Mouse (Mus musculus) spleen, adult 2 months (tissue): ENCODE data around the gene Wdr83. TPM values are rescaled to one million over a fixed set of nuclear protein-coding genes. Genes with fewer than 3 reads are reported as not detected.

Experiments used
- DNase-seq, 2 experiments: peaks; one replicate each; pipeline versions ENCODE4 v3.0.0 to v3.0.0-alpha.2; 2012 to 2021; ENCODE audit warnings: low spot score in 2 of 2, low read depth in 1 of 2
- H3K27ac ChIP-seq: fragments of 200-500 bp; 2 replicates; pipeline ENCODE4 v1.5.1; 2012; ENCODE audit warnings: low read length, inconsistent platforms; ENCODE audit not compliant: insufficient read depth
- H3K27me3 ChIP-seq: fragments of 200-500 bp; 2 replicates; pipeline ENCODE4 v1.6.1; 2012; ENCODE audit warnings: mild to moderate bottlenecking, moderate library complexity, low read length, inconsistent platforms; ENCODE audit not compliant: control insufficient read depth, insufficient read depth
- H3K36me3 ChIP-seq: fragments of 200-500 bp; 2 replicates; pipeline ENCODE4 v1.6.1; 2012; ENCODE audit warnings: mild to moderate bottlenecking, low read length, inconsistent platforms; ENCODE audit not compliant: control insufficient read depth, insufficient read depth
- H3K4me1 ChIP-seq: fragments of 200-500 bp; 2 replicates; pipeline ENCODE4 v1.6.1; 2011; ENCODE audit warnings: inconsistent platforms; ENCODE audit not compliant: control insufficient read depth, insufficient read depth, insufficient read length
- H3K4me3 ChIP-seq: fragments of 200-500 bp; 2 replicates; pipeline ENCODE4 v1.5.1; 2011; ENCODE audit warnings: mild to moderate bottlenecking, inconsistent platforms; ENCODE audit not compliant: insufficient read depth, insufficient read length; ENCODE audit errors: extremely low read depth
- CTCF ChIP-seq: fragments of 200-500 bp; IDR thresholded peaks from 2 replicates; pipeline ENCODE4 v1.5.1; 2011; ENCODE audit warnings: mild to moderate bottlenecking, inconsistent platforms; ENCODE audit not compliant: insufficient read depth, insufficient read length, insufficient replicate concordance; ENCODE audit errors: extremely low read depth
- POLR2A ChIP-seq: fragments of 200-500 bp; IDR thresholded peaks from 2 replicates; pipeline ENCODE4 v1.6.1; 2011; ENCODE audit warnings: low read depth, low read length, inconsistent platforms
- WGBS: fragments of 180-500 bp; shearing (Covaris S2); methylation state at CpG from one replicate; pipeline ENCODE4 v1.1.7; 2018; 5-methylcytosine and 5-hydroxymethylcytosine counted together
- polyA plus RNA-seq: library from polyadenylated mRNA; depleted of rRNA; stranded (reverse); fragments of >200 nt; gene quantifications from 2 replicates; pipeline ENCODE4 v1.2.3, GENCODE M21; 2012

Gene Wdr83
- polyA plus RNA-seq, 1 experiment = 20.6 TPM

DNA sequence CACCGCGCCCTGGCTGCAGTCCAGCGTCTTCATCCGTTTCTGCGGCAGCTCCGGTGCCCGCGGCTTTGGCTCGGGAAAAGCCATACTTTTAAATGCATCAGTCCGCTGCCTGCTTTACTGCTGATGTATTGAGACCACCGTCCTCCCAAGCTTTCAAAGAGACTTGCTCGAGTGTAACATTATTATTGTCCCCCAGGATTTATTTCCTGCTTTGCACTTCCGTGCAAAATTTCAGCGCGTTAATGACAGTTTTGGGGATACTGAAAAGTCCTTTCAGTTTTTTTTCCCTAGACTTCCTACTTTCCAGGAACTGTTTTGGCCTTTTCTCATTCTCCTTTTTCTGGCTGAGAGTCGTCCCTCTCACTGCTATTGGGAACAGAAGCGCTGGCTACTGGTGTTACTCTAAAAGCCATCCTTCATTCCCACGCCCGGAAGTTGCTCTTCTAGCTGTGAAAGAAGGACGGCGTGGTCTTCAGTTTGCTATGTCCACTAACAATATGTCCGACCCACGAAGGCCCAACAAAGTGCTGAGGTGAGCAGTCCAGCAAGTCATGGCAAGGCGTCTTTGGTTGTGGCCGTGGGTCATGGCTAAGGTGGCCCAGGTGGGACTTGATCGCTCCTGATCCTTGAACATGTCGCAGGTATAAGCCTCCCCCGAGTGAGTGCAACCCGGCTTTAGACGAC is 432 bp downstream of the Wdr83 start, which contains the start of gene Wdr83os:
Wdr83os (plus strand) TSS at position 209 of the 684 bp plus-strand sequence.
- peaks cover 9% of the 10 kb centered on the region for H3K36me3 ChIP-seq
- peak within 1 kb of the TSS; percentile 80 for H3K4me3 ChIP-seq
- no peaks in the 10 kb centered on the region for H3K27me3 ChIP-seq
- WGBS = under 1% methylated on average over 30 of the region's 30 CpGs
- TF ChIP-seq CTCF = no peak
- no peak for TF ChIP-seq POLR2A
- DNase-seq = peak in 1 of 2 experiments; percentile 73
- peaks cover 25% of the 10 kb centered on the region; the same call in 1 of the 2 replicates for H3K4me1 ChIP-seq
- H3K27ac ChIP-seq = peak within 1 kb of the TSS; percentile 85

DNA sequence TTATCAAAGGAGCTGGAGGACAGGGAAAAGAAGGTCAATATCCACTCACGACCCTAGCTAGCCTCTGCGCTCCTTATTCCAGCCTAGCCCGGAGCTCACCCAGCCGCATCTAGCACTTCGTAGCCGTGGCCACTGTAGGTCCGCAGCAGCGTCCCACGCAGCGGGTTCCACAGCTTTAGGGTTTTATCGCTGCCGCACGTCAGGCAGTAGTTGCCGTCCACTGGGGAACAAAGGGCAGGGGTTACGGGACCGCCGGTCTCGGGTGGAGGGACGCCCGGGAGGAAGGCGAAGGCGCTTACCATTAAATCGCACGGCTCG is 933 bp downstream of the Wdr83 start:
- peak overlapping the region; percentile 85; the same call in 1 of the 2 replicates for H3K27ac ChIP-seq
- no peaks in the 10 kb centered on the region for H3K27me3 ChIP-seq
- TF ChIP-seq CTCF (no peak), POLR2A (no peak)
- peaks cover 23% of the 10 kb centered on the region; the same call in 1 of the 2 replicates for H3K4me1 ChIP-seq
- DNase-seq = no peak
- peaks cover 7% of the 10 kb centered on the region for H3K36me3 ChIP-seq
- peak overlapping the region; percentile 80 for H3K4me3 ChIP-seq
- WGBS = under 1% methylated on average over 25 of the region's 25 CpGs

DNA sequence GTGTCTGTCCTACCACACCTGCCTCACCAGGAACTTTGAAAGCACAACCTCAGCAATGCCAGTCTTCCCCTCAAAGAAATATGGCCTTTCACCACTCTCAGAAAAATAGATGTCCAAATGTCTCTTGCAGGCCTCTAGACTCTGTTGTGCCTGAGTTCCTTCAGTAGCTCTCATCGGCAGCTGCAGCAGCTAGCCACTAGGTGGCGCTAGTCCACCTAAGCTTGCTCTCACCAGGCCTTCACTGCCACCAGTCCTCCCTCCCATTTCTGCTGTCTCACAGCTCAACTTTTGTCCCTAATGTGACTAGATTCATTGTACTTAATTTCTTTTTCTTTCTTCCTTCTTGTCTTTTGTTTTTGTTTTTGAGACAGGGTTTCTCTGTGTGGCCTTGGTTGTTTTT is 4.1 kb downstream of the Wdr83 start:
- Histone ChIP-seq H3K27me3 (no peaks in the 10 kb centered on the region), H3K36me3 (peaks cover 22% of the 10 kb centered on the region), H3K4me3 (no peak overlapping the region), H3K27ac (no peak overlapping the region), H3K4me1 (peaks cover 14% of the 10 kb centered on the region; the same call in 1 of the 2 replicates)
- 2% methylated on average over 2 of the region's 2 CpGs for WGBS
- DNase-seq = peak; percentile 63 to 74
- TF ChIP-seq POLR2A (no peak), CTCF (peak; percentile 94; the same call in 1 of the 2 replicates)

DNA sequence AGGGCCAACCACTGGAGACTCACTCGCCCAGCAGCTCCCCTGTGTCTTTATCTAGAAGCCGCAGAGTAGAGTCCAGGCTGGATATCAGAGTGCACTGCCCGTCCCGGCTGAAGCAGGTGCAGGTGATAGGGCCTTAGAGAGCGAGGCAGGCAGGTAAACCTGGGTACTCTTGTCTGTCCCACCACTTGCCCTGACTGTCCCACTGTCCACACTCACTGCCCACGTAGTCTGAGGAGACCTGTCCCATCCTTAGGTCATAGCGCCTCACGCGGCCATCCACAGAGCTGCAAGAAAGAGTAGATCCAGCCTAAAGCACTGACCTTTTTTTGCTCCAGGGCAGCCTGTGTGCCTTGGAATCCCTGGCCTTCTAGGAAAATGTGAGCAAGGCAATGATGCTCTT is 5.1 kb downstream of the Wdr83 start:
- TF ChIP-seq POLR2A (no peak), CTCF (no peak)
- H3K27ac ChIP-seq = no peak overlapping the region
- no peak overlapping the region for H3K4me3 ChIP-seq
- no peak for DNase-seq
- no peaks in the 10 kb centered on the region for H3K27me3 ChIP-seq
- H3K36me3 ChIP-seq = peaks cover 22% of the 10 kb centered on the region
- H3K4me1 ChIP-seq = peaks cover 8% of the 10 kb centered on the region; the same call in 1 of the 2 replicates
- WGBS = 86% methylated on average over 9 of the region's 9 CpGs

DNA sequence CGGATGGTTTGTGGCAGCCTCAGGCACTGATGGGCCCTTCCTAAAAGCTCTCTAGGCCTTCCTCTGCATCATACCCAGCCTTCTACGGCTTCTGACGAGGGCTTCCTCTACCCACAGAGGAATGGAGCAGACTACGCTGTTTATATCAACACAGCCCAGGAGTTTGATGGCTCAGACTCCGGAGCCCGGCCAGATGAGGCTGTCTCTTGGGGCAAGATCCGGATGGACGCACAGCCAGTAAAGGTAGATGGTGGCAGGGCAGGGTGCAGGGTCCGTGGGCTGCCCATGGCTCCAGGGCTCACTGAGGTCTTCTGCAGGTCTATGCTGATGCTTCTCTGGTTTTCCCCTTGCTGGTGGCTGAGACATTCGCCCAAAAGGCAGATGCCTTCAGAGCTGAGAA is 6.5 kb downstream of the Wdr83 start:
- H3K27ac ChIP-seq = no peak overlapping the region
- H3K36me3 ChIP-seq = peaks cover 22% of the 10 kb centered on the region
- WGBS = 94% methylated on average over 10 of the region's 10 CpGs
- TF ChIP-seq CTCF (no peak), POLR2A (no peak)
- H3K4me3 ChIP-seq = no peak overlapping the region
- DNase-seq = no peak
- peaks cover 3% of the 10 kb centered on the region; the same call in 1 of the 2 replicates for H3K4me1 ChIP-seq
- H3K27me3 ChIP-seq = no peaks in the 10 kb centered on the region

DNA sequence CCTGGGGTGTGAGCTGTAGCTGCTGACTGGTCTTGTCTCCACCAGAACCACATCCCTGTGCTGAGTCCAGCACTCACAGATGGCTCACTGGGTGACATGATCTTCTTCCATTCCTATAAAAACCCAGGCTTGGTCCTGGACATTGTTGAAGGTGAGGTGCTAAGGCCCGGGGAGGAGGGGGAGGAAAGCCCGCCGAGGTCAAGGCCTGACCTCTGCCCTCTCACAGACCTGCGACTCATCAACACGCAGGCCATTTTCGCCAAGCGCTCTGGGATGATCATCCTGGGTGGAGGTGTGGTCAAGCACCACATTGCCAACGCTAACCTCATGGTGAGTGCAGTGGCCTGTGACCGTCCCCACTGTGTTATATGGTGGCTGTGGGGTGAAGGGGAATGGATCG is 6.9 kb downstream of the Wdr83 start:
- TF ChIP-seq CTCF (no peak), POLR2A (no peak)
- peaks cover 22% of the 10 kb centered on the region for H3K36me3 ChIP-seq
- H3K4me1 ChIP-seq = peaks cover 3% of the 10 kb centered on the region; the same call in 1 of the 2 replicates
- no peak for DNase-seq
- H3K27ac ChIP-seq = no peak overlapping the region
- no peaks in the 10 kb centered on the region for H3K27me3 ChIP-seq
- WGBS = 88% methylated on average over 10 of the region's 10 CpGs
- H3K4me3 ChIP-seq = no peak overlapping the region

DNA sequence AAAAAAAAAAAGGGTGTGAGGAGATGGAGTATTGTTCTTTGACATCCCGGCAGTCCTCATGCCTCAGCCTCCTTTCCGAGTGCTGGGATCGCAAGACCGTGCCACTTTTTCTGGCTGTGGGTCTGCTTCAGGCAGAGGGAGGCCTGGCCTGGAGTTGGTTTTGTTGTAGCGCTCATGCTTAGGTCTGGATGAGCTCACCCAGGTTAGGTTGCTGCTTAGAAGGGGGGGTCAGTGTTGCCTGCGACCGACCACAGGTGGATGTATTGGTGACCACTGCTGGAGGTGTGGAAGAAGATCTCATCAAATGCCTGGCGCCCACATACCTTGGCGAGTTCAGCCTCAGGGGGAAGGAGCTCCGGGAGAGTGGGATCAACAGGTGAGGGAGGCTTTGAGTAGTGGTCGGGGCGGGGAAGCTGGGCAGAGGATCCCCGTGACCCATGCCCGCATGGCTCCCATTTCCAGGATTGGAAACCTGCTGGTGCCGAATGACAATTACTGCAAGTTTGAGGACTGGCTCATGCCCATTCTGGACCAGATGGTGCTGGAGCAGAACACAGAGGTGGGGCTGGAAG is 8.0 kb downstream of the Wdr83 start:
- Histone ChIP-seq H3K4me1 (peaks cover 3% of the 10 kb centered on the region; the same call in 1 of the 2 replicates), H3K27me3 (no peaks in the 10 kb centered on the region), H3K36me3 (peaks cover 22% of the 10 kb centered on the region), H3K27ac (no peak overlapping the region), H3K4me3 (no peak overlapping the region)
- no peak for TF ChIP-seq CTCF
- no peak for TF ChIP-seq POLR2A
- DNase-seq = no peak
- 93% methylated on average over 15 of the region's 15 CpGs for WGBS
